Mouse (Mus musculus) spleen, postnatal 10 days (tissue): ENCODE measurements at regions not wholly inside any gene's neighbourhood (a gene's known extent, or its start where the extent isn't known, plus 50 kb on each side); places are given as distances from the start of the nearest gene placed in this dataset.

Source experiments
- DNase-seq, 2 experiments: peaks; one replicate each; pipeline ENCODE4 v3.0.0; 2021 to 2022; ENCODE audit warnings: low spot score in 2 of 2

GRCm38 (mm10) chr14:78438064-78438677 lies 98.4 kb downstream of the Akap11 start:
- no peak for DNase-seq

DNA sequence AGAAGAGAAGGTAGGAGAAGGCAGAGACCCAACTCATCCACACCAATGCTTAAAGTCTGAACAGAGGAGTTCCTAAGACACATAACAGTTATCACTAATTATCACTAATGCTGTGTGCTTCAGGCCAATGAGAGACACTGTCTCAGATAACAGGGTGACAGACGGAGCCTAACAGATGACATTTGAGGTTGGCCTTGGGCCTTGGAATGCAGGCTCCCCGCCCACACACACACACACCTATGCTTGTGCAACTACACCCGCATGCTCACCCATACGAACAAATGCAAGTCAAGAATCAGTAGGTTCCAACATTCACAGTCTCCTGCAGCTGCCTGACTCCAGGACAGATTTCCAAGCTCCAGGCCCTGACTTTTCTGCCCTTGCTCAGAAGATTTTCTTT lies 100.0 kb downstream of the Akap11 start:
- no peak for DNase-seq

GRCm38 (mm10) chr14:78435982-78436381 lies 100.6 kb downstream of the Akap11 start:
- no peak for DNase-seq

- no peak for DNase-seq
These were observed 101.0 kb downstream of the Akap11 start for GRCm38 (mm10) chr14:78435561-78435960.

- DNase-seq, result no peak
These were observed 101.9 kb downstream of the Akap11 start for GRCm38 (mm10) chr14:78434753-78435152.

- no peak for DNase-seq
These were observed 102.5 kb downstream of the Akap11 start for GRCm38 (mm10) chr14:78434126-78434525.

GRCm38 (mm10) chr14:78432471-78432870 lies 104.1 kb downstream of the Akap11 start:
- DNase-seq, result no peak

GRCm38 (mm10) chr14:78431931-78432330 lies 104.7 kb downstream of the Akap11 start:
- DNase-seq, result peak in 1 of 2 experiments; percentile 36

GRCm38 (mm10) chr14:78431406-78431805 lies 105.2 kb downstream of the Akap11 start:
- DNase-seq, result no peak

GRCm38 (mm10) chr14:78428233-78429019 lies 108.2 kb downstream of the Akap11 start:
- no peak for DNase-seq

GRCm38 (mm10) chr14:78427062-78427461 lies 109.5 kb downstream of the Akap11 start:
- DNase-seq, result no peak

DNA sequence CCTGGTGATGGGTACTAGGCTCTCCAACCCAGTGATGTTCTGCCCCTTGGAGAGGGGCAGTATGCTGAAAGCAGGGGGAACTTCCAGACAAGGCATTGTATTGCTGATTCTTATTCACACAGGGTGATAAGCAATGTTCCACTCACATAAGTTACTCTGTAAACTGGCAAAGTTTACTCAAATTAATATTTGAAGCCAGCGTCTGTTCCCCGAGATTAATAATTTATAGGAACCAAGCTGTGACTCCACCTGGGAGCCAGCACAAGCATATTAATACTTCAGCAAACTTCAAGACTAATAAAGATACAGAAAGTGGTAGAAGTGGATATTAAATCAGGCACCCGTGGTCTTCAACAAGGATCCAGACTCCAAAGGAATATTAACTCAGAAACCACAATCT lies 114.0 kb downstream of the Akap11 start:
- no peak for DNase-seq

GRCm38 (mm10) chr14:78420966-78421365 lies 113.1 kb upstream of the Tnfsf11 start:
- DNase-seq, result no peak

GRCm38 (mm10) chr14:78420176-78420575 lies 112.3 kb upstream of the Tnfsf11 start:
- DNase-seq, result no peak

GRCm38 (mm10) chr14:78405568-78405967 lies 97.7 kb upstream of the Tnfsf11 start:
- no peak for DNase-seq

GRCm38 (mm10) chr14:78397914-78398313 lies 90.1 kb upstream of the Tnfsf11 start:
- no peak for DNase-seq

- no peak for DNase-seq
These were observed 87.8 kb upstream of the Tnfsf11 start for GRCm38 (mm10) chr14:78395631-78396030.

GRCm38 (mm10) chr14:78387011-78387410 lies 79.2 kb upstream of the Tnfsf11 start:
- DNase-seq, result no peak

DNA sequence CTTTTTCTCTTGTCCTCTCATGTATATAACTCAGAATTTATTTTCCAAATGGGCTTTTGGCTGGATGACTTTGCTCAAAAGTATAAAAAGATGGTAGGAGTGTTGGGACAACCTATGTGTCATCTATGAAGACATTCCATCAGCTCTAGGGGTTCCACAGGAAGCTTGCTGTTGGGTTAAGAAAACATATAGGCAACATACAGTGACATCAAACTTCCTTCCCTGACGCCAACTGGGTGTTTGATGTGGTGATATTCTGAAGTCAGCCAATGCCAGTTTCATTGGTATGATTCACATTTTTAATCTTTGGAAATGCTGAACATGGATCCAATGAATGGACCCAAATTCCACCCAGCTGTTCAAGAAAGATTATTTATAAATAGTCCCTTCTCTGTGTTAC lies 76.5 kb upstream of the Tnfsf11 start:
- no peak for DNase-seq

DNA sequence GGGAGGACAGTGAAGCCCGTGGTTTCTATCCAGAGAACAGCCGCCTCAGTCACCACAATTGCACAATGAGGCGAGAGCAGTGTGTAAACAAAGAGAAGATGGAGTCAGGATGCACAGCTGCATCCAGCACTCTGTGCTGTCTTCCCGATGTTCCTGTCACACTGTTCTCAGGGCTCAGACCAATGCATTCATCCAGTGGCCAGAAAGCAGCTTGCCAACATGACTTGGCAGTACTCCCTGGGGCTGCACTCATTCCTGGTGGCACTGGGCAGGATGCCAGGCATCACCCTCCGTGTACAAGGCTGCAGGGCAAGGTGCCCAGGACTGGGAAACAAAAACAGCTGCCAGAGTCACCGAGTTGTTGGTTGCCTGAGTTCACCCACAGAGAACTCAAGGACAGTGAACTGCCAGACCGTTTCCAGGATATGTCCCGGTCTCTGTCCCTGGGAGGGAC lies 75.4 kb upstream of the Tnfsf11 start:
- DNase-seq, result peak; percentile 7 to 33

GRCm38 (mm10) chr14:78380011-78380410 lies 72.2 kb upstream of the Tnfsf11 start:
- no peak for DNase-seq

- no peak for DNase-seq
These were observed 68.7 kb upstream of the Tnfsf11 start for GRCm38 (mm10) chr14:78376591-78376990.
